Mouse (Mus musculus): ENCODE results near the gene Mymx. TPM values are rescaled to one million over a fixed set of nuclear protein-coding genes. Genes with fewer than 3 reads are reported as not detected.
A peak's percentile ranks its signal among the peaks of the same experiment; 100 is the strongest.

The Mymx gene
- total RNA-seq, 1 experiment from 2014 or later = 0.44 TPM

DNA sequence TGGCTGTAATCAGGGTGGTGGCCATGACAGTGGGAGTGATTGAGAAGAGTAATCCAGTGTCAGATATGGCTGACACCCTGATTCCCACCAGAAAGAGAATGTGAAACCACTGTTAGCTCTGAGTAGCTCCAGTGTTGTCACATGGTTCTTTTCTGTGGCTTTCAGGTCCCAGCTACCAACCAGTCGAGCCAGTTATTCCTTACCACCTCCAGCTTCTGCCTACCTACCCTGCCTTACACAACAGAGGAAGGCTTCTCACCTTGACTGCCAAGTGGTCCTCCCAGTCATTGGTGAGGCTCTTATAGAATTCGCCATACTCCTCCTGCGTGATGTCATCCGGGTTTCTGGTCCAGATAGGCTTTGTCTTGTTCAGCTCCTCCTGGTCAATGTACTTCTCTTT is 31.9 kb downstream of the Mymx start:
- no peak for DNase-seq

DNA sequence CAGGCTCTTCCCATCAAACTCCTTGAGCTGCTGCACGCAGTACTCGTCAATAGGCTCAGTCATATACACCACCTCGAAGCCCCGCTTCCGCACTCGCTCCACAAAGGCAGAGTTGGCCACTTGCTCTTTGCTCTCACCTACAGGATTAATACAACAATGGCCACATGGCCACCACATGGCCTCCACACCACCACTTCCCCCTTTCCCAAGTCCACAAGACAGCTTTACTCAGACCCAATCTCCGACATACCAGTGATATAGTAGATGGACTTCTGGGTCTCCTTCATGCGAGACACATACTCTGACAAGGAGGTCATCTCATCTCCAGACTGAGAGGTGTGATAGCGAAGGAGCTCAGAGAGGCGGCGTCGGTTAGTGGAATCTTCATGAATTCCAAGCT is 32.9 kb downstream of the Mymx start:
- DNase-seq = no peak

DNA sequence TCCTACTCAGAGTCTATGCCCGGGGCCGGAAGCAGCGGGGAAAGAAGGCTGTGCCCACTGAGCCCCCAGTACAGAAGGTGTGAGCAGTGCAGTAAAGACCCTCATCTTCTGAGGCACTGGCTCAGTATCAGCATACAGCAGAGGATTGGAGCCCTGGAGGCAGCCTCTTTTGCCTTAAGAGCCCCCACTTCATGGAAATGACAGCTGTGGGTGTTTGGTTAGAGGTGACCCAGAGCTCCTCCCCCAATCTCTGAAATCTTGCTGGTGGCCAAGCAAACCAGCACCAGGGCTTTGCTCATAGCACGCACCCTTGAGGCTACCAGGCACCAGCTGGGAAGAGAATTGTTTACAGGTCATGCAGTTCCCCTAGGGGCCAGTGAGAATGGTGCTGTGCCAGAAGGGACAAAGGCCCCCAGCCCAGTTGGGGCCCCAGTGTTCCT is 34.7 kb downstream of the Mymx start:
- peak; percentile 70 for DNase-seq

- DNase-seq = no peak
Measured at GRCm38 (mm10) chr17:45566360-45567161, 35.3 kb downstream of the Mymx start.

DNA sequence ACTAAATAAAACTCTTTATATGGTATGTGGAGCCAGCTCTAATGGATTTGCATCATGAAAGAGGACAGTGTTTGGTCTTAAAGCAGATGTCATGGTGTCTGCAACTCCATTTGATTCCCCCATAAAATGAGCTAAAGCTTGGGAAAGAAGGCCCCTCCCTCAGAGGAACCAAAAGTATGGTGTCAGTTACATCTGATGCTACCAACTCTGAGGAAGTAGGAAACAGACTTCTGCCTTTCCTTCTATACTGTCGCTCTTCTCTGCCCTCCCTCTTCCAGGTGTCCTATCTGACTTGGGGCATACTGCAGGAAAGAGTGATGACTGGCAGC is 35.9 kb downstream of the Mymx start:
- DNase-seq = no peak

DNA sequence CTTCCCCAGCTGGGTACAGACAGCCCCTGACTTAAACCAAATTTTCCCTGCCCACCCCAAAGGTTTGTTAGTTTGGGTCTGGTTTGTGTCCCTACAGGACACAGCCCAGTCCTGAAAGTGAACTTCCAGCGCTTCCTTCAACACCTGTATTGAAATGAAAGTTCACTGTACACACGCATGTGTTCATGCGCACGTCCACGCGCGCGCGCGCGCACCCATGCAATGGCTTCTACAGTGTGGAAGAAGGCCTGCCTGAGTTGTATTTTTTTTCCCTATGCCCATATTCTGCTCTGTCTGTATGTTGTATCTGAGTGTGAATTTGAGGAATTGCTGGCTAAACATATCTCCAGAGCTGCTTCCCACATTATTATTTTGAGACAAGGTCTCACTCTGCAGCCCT is 36.8 kb downstream of the Mymx start:
- DNase-seq = no peak

- peak; percentile 57 for DNase-seq
Measured at GRCm38 (mm10) chr17:45564531-45565084, 37.3 kb downstream of the Mymx start.

DNA sequence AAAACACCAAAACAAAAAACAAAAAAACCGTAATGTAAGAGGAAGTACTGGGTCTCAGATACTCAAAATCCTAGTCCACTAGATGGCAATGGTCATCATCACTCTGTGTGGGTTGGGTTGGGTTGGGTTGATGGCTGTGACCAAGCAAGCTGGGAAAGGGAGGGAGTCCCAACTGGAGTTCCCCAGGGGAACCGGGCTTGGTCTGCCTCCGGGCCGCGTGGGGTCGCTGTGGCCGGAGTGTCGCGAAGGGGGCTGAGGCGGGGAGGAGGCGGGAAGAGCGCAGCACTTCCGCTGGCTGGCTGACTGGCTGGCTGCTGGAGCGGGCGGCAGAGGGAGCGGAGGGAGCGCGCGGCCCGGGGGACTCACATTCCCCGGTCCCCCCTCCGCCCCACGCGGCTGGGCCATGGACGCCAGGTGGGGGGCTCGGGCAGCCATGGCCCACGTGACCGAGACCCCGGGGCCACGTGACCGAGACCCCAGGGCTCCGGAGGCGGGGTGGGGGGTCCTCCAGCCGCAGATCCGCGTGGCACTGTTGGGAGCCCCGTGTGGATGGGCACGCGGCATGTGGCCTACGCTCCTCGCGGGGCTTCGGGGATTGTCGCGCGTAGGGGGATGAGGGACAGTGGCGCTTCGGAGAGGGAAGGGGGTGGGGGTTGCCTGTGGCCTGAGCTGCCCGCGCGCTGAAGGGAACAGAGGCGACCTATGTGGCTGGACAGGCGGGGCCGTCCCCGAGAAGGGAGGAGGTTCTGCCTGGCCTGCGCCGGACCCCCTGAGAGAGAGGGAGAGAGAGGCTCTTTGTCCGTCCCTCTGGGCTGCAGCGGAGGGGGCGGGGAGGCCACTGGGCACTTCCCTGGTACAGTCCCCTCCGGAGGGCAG is 38.0 kb downstream of the Mymx start, which contains the start of gene Slc35b2:
Gene Slc35b2, plus strand, starts transcription at position 220 of the 876 bp plus-strand sequence.
- peak; percentile 99 for DNase-seq

GRCm38 (mm10) chr17:45563216-45563615 is 38.7 kb downstream of the Mymx start:
- no peak for DNase-seq

- DNase-seq = no peak
Measured at GRCm38 (mm10) chr17:45559732-45560525, 42.0 kb downstream of the Mymx start.

DNA sequence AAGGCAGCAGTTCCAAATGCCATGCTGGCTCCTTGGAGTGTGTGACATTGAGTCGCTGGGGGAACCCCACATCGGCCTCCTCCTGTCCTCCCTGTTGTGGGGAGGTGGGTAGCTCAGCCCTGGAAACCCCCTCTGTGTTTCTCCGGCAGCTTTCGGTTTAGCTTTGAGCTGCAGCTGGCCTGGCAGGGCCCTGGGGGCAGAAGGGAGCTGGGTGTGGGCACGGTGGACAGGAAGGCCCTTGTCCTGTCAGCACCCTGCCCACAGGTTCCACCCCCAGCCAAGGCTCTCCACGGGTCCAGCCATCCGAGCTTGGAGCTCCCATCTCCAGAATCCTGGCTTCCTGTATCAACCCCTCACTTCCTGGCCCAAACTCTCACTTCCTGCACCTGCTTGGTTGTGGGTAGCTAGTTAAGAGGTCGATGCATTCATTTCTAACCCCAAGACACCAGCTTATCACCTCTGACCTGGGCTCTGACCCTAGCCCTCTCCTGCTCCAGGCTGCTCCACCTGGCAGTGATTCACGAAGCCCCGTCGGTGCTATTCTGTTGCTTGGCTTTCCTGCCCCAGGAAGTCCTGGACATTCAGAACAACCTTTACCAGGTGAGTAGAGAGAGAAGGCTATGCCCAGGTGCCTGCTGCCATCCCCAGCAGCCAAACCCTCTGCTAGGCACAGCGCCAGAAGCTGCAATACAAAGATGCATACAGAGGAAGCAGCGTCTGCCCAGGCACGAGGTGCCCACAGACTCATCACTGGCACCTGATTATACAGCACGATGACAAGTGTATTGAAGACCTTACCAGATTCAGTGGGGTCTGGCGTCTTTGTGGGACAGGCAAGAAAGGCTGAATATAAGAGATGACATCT is 43.7 kb downstream of the Mymx start:
- no peak for DNase-seq

GRCm38 (mm10) chr17:45557246-45557824 is 44.6 kb downstream of the Mymx start:
- DNase-seq = no peak

DNA sequence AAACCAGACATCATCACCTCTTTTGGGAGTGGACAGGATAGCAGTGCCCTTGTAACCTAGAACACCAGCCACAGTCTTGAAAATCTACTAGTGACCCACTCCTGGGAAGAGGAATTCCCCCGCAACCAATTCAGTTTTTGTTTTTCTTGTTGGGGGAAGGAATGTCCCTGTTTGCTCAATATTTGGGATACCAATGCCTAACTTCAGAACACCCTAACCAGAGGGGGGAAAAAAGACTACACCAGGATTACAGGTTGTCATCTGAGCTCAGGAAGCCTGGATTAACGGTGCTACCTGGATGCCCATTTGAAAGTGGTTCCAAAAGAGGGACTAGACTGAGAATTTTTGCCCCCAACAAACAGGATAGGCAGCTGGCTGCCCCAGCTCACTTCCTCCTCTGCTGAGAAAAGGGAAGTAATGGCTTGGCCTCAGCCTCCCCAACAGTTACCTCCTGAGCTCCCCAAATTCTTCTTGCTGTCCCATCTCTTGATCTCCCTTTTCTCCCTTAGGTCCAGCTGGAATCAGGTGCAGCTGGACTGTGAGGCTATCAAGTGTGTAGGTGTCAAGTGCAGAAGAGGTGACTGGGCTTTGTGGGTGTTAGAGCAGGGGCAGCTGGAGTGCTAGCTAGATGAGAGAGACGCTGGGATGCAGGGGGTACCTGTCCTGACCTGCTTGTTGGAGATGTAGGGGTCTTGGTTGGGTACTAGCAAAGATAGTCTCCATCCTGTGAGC is 45.2 kb downstream of the Mymx start:
- no peak for DNase-seq

DNA sequence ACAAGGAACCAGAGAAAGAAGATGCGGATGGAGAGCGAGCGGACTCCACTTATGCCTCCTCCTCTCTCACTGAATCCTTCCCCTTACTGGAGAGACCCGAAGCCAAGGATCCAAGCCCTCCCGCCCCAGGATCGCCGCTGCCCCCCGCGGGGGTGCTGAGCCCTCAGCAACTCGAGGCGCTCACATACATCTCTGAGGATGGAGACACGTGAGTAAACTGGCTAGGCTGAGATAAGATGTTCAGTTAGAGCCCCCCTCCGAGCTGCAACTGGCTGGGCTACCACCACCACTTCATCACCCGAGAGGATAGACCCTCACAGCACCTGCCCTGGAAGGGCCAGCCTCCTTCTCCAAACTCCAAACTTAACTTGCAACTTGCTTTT is 45.8 kb downstream of the Mymx start:
- no peak for DNase-seq

- DNase-seq = peak; percentile 98
Measured at GRCm38 (mm10) chr17:45555452-45556106, 46.3 kb downstream of the Mymx start, which contains the start of gene Nfkbie. TSS of gene Nfkbie (plus strand) at chr17:45555703.

DNA sequence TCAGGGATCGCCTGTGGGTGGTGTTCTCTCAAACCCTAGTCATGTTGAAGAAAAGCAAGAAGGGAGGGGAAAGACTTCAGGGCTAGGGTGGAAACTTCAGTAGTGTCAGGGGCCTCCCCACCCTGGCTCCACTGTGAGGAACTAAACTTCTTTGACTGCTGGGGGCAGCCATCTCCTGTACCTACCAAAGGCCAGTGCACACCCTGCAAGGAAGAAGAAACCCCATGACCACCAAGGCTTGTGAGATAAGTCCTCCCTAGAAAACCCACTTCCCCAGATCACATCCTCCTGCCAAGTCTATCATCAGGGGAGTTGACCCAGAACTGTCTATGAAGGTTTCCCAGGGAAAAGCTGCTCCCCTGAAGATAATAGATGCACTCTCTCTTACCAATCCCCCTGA is 47.5 kb downstream of the Mymx start:
- no peak for DNase-seq

DNA sequence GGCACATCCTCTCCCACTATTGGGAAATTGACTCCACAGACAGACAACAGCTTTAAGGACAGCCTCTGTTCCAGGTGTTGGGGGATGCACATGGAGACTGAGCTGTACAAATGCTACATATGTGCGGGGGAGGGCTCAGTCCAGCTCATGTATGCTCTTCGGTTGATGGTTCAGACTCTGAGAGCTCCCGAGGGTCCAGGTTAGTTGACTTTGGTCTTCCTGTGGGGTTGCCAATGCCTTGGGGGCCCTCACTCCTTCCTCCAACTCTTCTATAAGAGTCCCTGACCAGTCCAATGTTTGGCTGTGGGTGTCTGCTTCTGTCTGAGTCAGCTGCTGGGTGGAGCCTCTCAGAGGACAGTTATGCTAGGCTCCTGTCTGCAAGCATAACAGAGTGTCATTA is 48.8 kb downstream of the Mymx start:
- no peak for DNase-seq

- peak; percentile 84 for DNase-seq
Measured at GRCm38 (mm10) chr17:45551816-45552451, 50.0 kb downstream of the Mymx start.

- DNase-seq = no peak
Measured at GRCm38 (mm10) chr17:45551249-45551796, 50.6 kb downstream of the Mymx start.

Measured in adrenal gland, postnatal 14 days (tissue).